Mouse (Mus musculus) stomach, embryonic 16.5 days (tissue): ENCODE measurements around the gene Enkur. TPM values are rescaled to one million over a fixed set of nuclear protein-coding genes. Genes with fewer than 3 reads are reported as not detected.
A peak's percentile ranks its signal among the peaks of the same experiment; 100 is the strongest.
"Not testable (repeated sequence)": the region's sequence is repeated elsewhere in the genome, so short reads cannot be mapped to it uniquely, and the experiment has no call there.

Experiments
- ATAC-seq: fragments of 200-750 bp; cut with Nextera tagmentation; 2 replicates; pipeline ENCODE4 v1.8.0; 2017; ENCODE audit warnings: moderate number of reproducible peaks, moderate TSS enrichment; ENCODE audit not compliant: insufficient read depth, low FRiP score
- H3K27ac ChIP-seq: fragments of 300-500 bp; sonication (generic); 2 replicates; pipeline ENCODE4 v1.5.1; 2014; ENCODE audit warnings: low read length
- H3K27me3 ChIP-seq: fragments of 300-500 bp; sonication (generic); 2 replicates; pipeline ENCODE4 v1.6.1; 2014; ENCODE audit warnings: low read length, control low read depth, mixed read lengths; ENCODE audit not compliant: control insufficient read depth, insufficient read depth
- H3K36me3 ChIP-seq: fragments of 300-500 bp; sonication (generic); 2 replicates; pipeline ENCODE4 v1.6.1; 2014; ENCODE audit warnings: low read length; ENCODE audit not compliant: control insufficient read depth, insufficient read depth
- H3K4me1 ChIP-seq: fragments of 300-500 bp; sonication (generic); 2 replicates; pipeline ENCODE4 v1.6.1; 2014; ENCODE audit warnings: low read length, control low read depth, mixed read lengths; ENCODE audit not compliant: control insufficient read depth, insufficient read depth
- H3K4me2 ChIP-seq: fragments of 300-500 bp; sonication (generic); 2 replicates; pipeline ENCODE4 v1.6.1; 2014; ENCODE audit warnings: low read depth, low read length, mixed read lengths
- H3K4me3 ChIP-seq: fragments of 300-500 bp; sonication (generic); replicated peaks from 2 replicates; pipeline ENCODE4 v1.5.1; 2014; ENCODE audit warnings: mild to moderate bottlenecking, low read length
- H3K9ac ChIP-seq: fragments of 300-500 bp; sonication (generic); 2 replicates; pipeline ENCODE4 v1.6.1; 2014; ENCODE audit warnings: low read length
- H3K9me3 ChIP-seq: fragments of 300-500 bp; sonication (generic); replicated peaks from 2 replicates; pipeline ENCODE4 v1.6.1; 2016; ENCODE audit warnings: low read length, control low read depth; ENCODE audit not compliant: control insufficient read depth
- WGBS: fragments of 180-500 bp; shearing (Covaris S2); extraction: QIAGEN DNeasy Blood & Tissue Kit; methylation state at CpG from one replicate; pipeline ENCODE4 v1.1.7; 2014; 5-methylcytosine and 5-hydroxymethylcytosine counted together
- polyA plus RNA-seq: library from polyadenylated mRNA; unstranded; fragments of >200 nt; fragmentation: Nextera tagmentation; extraction: Ambion mirVana; gene quantifications from 2 replicates; pipeline ENCODE4 v1.2.1, GENCODE M21; 2015

Gene Enkur
- polyA plus RNA-seq = 1.1 and 1.5 TPM in 2 replicates

DNA sequence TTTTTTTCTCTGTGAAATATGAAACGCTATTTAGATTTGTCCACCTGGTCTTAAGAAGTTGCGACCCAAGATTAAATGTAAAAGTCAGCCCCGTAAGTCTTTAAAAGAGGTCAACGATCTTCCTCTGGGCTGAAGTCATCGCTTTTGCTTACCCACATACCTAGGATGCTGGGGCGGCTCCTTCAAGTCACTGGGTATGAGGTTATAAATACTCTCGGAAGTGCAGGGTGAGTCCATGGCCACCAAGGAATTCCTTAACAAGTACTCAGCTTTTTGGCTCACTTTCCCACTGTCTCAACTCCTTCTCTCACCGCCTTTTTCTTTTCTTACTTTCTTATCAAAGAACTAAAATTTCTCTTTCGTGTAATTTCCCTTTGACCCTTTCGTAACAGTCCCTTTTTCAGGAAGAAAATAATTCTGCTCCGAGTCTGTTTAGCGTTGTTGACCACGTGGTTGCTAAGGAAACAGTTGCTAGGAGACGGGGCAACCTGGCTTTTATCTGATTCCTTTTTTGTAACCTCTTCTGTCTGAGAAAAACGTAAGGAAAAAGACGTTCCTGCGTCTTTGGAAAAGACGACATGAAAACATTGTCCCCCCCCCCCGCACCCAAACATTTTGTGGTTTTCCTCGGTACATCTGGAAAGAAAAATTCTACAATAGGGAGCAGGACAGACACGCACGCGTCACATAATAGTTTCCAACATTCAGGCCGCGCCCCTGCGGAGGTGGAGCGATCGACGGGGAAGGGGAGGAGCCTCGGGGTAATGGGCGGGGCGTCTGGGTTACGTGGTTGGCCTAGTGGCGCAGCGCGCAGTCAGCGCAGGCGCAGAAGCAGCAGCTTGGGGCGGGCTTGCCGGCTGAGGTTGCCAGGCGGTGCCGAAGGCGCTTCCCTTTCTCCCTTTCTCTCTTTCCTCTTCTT is at the start of gene Enkur, which contains the start of gene Thnsl1:
Enkur (minus strand) TSS at position 454 of the 919 bp plus-strand sequence.
Thnsl1 (plus strand) TSS at position 813 of the 919 bp plus-strand sequence.
- Histone ChIP-seq H3K27me3 (no peaks in the 10 kb centered on the region), H3K27ac (no peak within 1 kb of the TSS), H3K4me3 (peak within 1 kb of the TSS; percentile 53), H3K36me3 (no peaks in the 10 kb centered on the region), H3K4me1 (peaks cover 3% of the 10 kb centered on the region), H3K4me2 (peak within 1 kb of the TSS; percentile 58), H3K9ac (peak within 1 kb of the TSS; percentile 71), H3K9me3 (no peaks in the 10 kb centered on the region)
- WGBS = 1% methylated on average over 43 of the region's 43 CpGs
- peak; percentile 99 for ATAC-seq

DNA sequence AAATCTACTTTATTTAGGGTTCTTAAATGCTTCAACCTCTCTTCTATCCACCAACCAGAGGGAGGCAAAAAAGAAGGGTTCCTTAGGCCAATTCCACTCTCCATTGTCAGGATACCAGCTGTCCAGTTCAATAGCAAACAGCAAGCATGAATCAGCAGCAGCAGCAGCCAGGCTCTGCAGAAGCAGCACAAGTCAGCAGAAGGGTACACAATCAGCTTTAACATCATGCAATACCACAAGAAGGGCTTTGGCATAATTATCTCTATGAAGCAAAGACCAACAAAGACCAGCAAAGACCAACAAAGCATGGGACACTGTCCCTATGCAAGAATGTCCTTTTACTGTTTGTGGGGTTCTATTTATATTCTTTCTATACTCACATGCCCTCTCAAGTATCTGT is 49.1 kb upstream of the Enkur start:
- Histone ChIP-seq H3K36me3 (no peaks in the 10 kb centered on the region), H3K9me3 (no peaks in the 10 kb centered on the region)
- no peak for ATAC-seq

DNA sequence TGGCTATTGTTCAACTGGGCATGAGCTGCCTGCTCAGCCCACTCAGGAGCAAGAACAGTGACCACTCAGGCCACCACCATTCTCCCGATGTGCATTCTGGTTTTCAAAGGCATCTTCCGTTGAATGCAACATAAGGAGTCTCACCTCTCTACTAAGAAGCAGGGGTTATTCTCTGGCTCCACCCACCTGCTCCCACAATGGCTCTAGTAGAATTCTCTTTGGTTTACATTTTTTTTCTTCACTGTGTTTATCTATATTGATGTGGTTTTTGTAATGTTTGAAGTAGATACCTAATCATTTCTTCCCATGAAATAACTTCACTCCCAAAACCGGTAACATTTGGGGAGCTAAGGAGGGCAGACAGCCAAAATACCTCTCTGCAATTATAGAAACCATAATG is 48.5 kb upstream of the Enkur start:
- no peak overlapping the region for H3K9ac ChIP-seq
- H3K9me3 ChIP-seq = no peaks in the 10 kb centered on the region
- H3K4me3 ChIP-seq = no peak overlapping the region
- ATAC-seq = no peak
- WGBS = 51% methylated on average over 3 of the region's 3 CpGs
- H3K36me3 ChIP-seq = no peaks in the 10 kb centered on the region
- H3K4me2 ChIP-seq = no peak overlapping the region
- H3K4me1 ChIP-seq = no peaks in the 10 kb centered on the region
- no peak overlapping the region for H3K27ac ChIP-seq
- no peaks in the 10 kb centered on the region for H3K27me3 ChIP-seq

More for the DNA sequence above, 49.1 kb upstream of the Enkur start:
- no peak overlapping the region for H3K4me2 ChIP-seq
- no peak overlapping the region for H3K27ac ChIP-seq
- H3K27me3 ChIP-seq = no peaks in the 10 kb centered on the region
- H3K4me3 ChIP-seq = no peak overlapping the region
- H3K9ac ChIP-seq = no peak overlapping the region
- no peaks in the 10 kb centered on the region for H3K4me1 ChIP-seq

DNA sequence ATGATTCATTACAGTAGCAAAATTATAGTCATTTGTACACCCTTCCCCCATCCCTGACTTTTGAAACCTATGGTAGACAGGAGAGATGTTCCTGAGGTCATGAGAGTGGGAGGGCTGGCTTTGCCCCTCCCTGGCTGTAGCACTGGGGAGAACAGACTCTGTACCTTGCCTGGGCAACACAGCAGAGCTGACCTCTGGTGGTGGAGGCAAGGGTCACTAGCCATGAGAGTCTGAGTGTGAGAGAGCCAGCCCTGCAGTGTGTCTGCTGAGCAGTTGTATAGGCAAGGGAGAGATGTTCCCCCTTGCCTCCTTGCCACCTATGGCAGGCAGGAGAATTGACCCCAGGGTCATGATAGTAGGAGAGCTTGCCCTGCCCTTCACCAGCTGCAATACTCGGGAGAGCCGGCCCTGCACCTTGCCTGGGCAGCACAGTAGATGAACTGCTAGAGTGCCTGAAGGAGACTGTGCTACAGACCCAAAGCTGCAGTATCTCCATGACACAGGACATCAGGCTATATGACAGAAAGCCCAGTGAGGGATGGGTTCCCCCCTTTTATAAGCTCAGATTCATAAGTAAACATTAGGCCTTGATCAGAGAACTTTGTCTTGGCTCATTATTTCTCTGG is 40.4 kb upstream of the Enkur start:
- Histone ChIP-seq H3K4me2 (no peak overlapping the region), H3K4me3 (no peak overlapping the region), H3K27ac (no peak overlapping the region), H3K27me3 (no peaks in the 10 kb centered on the region), H3K9me3 (no peaks in the 10 kb centered on the region), H3K9ac (no peak overlapping the region), H3K36me3 (no peaks in the 10 kb centered on the region), H3K4me1 (no peaks in the 10 kb centered on the region)
- peak; percentile 44; the same call in 1 of the 2 replicates for ATAC-seq
- WGBS = 60% methylated on average over 2 of the region's 2 CpGs

DNA sequence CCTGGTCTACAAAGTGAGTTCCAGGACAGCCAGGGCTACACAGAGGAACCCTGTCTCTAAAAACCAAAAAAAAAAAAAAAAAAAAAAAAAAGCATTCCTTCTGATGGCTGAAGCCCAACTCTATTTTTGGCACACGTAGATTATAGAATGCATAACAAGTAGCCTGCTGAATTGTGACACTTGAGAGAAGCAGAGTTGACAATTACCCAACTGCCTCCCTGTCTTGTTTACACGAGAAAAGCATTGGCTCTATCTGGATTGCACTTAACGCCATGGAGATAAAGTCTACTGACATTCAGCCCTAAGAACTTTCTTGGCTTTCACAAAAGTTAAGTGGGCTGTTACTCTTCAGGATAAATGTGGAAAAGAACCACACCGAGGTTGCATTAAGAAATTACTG is 39.8 kb upstream of the Enkur start:
- H3K27me3 ChIP-seq = no peaks in the 10 kb centered on the region
- no peaks in the 10 kb centered on the region for H3K36me3 ChIP-seq
- H3K4me2 ChIP-seq = no peak overlapping the region
- no peak overlapping the region for H3K9ac ChIP-seq
- H3K27ac ChIP-seq = no peak overlapping the region
- no peaks in the 10 kb centered on the region for H3K4me1 ChIP-seq
- no peak for ATAC-seq
- H3K4me3 ChIP-seq = no peak overlapping the region
- H3K9me3 ChIP-seq = no peaks in the 10 kb centered on the region
- WGBS = 52% methylated on average over 4 of the region's 4 CpGs

DNA sequence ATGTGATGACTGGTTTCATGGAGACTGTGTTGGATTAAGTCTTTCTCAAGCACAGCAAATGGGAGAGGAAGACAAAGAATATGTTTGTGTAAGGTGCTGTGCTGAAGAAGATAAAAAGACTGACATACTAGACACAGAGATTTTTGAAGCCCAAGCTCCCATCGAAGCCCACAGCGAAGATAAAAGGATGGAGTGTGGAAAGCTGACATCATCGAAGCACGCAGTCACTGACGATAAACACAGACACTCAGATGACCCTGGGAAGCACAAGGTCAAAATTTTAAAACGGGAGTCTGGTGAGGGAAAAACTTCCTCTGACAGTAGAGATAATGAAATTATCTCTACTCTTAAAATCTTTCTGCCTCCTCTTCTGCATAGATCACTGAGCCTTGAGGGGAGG is 38.9 kb upstream of the Enkur start:
- H3K9me3 ChIP-seq, H3K9ac ChIP-seq, ATAC-seq, H3K27me3 ChIP-seq, H3K27ac ChIP-seq, H3K4me3 ChIP-seq, H3K36me3 ChIP-seq, H3K4me2 ChIP-seq, H3K4me1 ChIP-seq: not testable (repeated sequence)
- 43% methylated on average over 4 of the region's 6 CpGs for WGBS

DNA sequence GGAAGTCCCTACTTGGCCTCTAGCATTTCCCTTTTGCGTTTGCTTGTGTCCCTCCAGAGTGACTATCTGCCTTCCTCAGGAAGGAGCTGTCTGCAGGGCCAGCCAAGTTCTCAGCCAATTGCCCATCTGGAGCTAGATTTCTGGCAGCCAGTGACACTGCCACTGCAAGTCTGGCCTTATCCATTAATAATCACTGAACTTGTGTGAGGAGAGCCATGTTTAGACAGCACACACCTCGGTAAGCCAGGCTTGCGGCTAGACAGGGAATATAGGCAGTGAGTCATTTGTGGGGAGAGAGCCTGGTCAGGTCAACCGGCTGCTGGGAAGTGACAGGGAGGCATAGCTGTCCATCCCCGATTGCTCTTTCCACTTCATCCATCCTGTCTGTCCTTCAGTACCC is 31.7 kb upstream of the Enkur start:
- Histone ChIP-seq H3K27ac (peak overlapping the region; percentile 31; the same call in 1 of the 2 replicates), H3K36me3 (no peaks in the 10 kb centered on the region), H3K9ac (no peak overlapping the region), H3K9me3 (no peaks in the 10 kb centered on the region), H3K4me3 (no peak overlapping the region), H3K4me1 (peaks cover 13% of the 10 kb centered on the region; the same call in 1 of the 2 replicates), H3K27me3 (no peaks in the 10 kb centered on the region), H3K4me2 (no peak overlapping the region)
- WGBS = 37% methylated on average over 5 of the region's 5 CpGs
- no peak for ATAC-seq

DNA sequence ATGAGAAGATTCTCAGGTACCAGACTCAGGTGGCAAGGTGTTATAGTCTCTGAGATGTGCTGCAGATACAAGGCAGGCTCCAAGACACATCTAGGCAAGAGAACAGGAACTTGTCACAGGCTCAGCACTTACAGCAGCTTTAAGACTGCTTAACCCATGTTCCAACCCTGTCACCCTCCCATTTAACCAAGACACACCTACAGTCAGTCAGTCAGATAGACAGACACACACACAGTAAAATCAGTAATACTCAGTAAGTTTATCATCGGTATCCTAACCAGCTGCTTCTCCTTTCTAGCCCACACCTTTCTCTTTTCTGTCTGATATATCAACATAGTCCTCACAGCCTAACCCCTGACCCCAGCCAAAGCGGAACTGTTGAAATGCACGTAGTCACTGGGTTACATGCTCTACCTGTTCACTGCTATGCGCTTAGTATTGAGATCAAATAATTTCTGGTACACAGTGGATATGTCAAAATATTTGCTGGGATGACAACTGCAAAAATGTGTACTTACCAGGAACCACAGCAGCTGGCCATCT is 30.8 kb upstream of the Enkur start:
- H3K27ac ChIP-seq = peak overlapping the region; percentile 77
- no peak overlapping the region for H3K9ac ChIP-seq
- H3K36me3 ChIP-seq = no peaks in the 10 kb centered on the region
- no peak overlapping the region for H3K4me2 ChIP-seq
- no peaks in the 10 kb centered on the region for H3K27me3 ChIP-seq
- peaks cover 13% of the 10 kb centered on the region; the same call in 1 of the 2 replicates for H3K4me1 ChIP-seq
- no peak overlapping the region for H3K4me3 ChIP-seq
- H3K9me3 ChIP-seq = no peaks in the 10 kb centered on the region
- ATAC-seq = no peak
- 76% methylated on average over 4 of the region's 4 CpGs for WGBS
